Mouse (Mus musculus) hindbrain, embryonic 15.5 days (tissue): ENCODE measurements around the gene Grm3. TPM values are rescaled to one million over a fixed set of nuclear protein-coding genes. Genes with fewer than 3 reads are reported as not detected.

Experiments
- ATAC-seq: fragments of 200-750 bp; cut with Nextera tagmentation; 2 replicates; pipeline ENCODE4 v1.8.0; 2017; ENCODE audit warnings: low read depth, moderate number of reproducible peaks, moderate TSS enrichment; ENCODE audit not compliant: low FRiP score
- H3K27ac ChIP-seq: fragments of 300-500 bp; sonication (generic); replicated peaks from 2 replicates; pipeline ENCODE4 v1.5.1; 2015; ENCODE audit warnings: mild to moderate bottlenecking, inconsistent platforms
- H3K27me3 ChIP-seq: fragments of 300-500 bp; sonication (generic); 2 replicates; pipeline ENCODE4 v1.6.1; 2015; ENCODE audit warnings: control low read depth, inconsistent platforms
- H3K36me3 ChIP-seq: fragments of 300-500 bp; sonication (generic); 2 replicates; pipeline ENCODE4 v1.6.1; 2015; ENCODE audit warnings: control low read depth, inconsistent platforms
- H3K4me1 ChIP-seq: fragments of 300-500 bp; sonication (generic); replicated peaks from 2 replicates; pipeline ENCODE4 v1.6.1; 2015; ENCODE audit warnings: control low read depth, inconsistent platforms
- H3K4me2 ChIP-seq: fragments of 300-500 bp; sonication (generic); 2 replicates; pipeline ENCODE4 v1.6.1; 2015; ENCODE audit warnings: moderate library complexity, mild to moderate bottlenecking, inconsistent platforms
- H3K4me3 ChIP-seq: fragments of 300-500 bp; sonication (generic); 2 replicates; pipeline ENCODE4 v1.5.1; 2015; ENCODE audit warnings: mild to moderate bottlenecking, inconsistent platforms
- H3K9ac ChIP-seq: fragments of 300-500 bp; sonication (generic); 2 replicates; pipeline ENCODE4 v1.6.1; 2015; ENCODE audit warnings: inconsistent platforms
- H3K9me3 ChIP-seq: fragments of 300-500 bp; sonication (generic); 2 replicates; pipeline ENCODE4 v1.6.1; 2016; ENCODE audit warnings: control low read depth, inconsistent platforms
- WGBS: fragments of 180-500 bp; shearing (Covaris S2); methylation state at CpG from one replicate; pipeline ENCODE4 v1.1.7; 2015; 5-methylcytosine and 5-hydroxymethylcytosine counted together
- polyA plus RNA-seq: library from polyadenylated mRNA; unstranded; fragments of >200 nt; fragmentation: Nextera tagmentation; extraction: Ambion mirVana; gene quantifications from 2 replicates; pipeline ENCODE4 v1.2.1, GENCODE M21; 2015

Gene Grm3
- 64.2 and 68.2 TPM in 2 replicates for polyA plus RNA-seq

GRCm38 (mm10) chr5:9724956-9725600 is at the start of gene Grm3:
TSS of gene Grm3 (minus strand) at chr5:9725170.
- H3K9me3 ChIP-seq: no peaks in the 10 kb centered on the region
- no peaks in the 10 kb centered on the region for H3K27me3 ChIP-seq
- WGBS: under 1% methylated on average over 24 of the region's 25 CpGs
- H3K27ac ChIP-seq: peak within 1 kb of the TSS; percentile 88
- H3K4me1 ChIP-seq: peaks cover 12% of the 10 kb centered on the region; the same call in 1 of the 2 replicates
- peak within 1 kb of the TSS; percentile 85 for H3K9ac ChIP-seq
- H3K4me3 ChIP-seq: peak within 1 kb of the TSS; percentile 75
- ATAC-seq: peak; percentile 69
- H3K36me3 ChIP-seq: no peaks in the 10 kb centered on the region
- peak within 1 kb of the TSS; percentile 94 for H3K4me2 ChIP-seq

GRCm38 (mm10) chr5:9755751-9756150 is 30.8 kb upstream of the Grm3 start:
- Histone ChIP-seq H3K9me3 (no peaks in the 10 kb centered on the region), H3K4me1 (no peaks in the 10 kb centered on the region), H3K9ac (no peak overlapping the region), H3K4me2 (no peak overlapping the region), H3K36me3 (no peaks in the 10 kb centered on the region), H3K27me3 (no peaks in the 10 kb centered on the region), H3K4me3 (no peak overlapping the region), H3K27ac (no peak overlapping the region)
- 68% methylated on average over 2 of the region's 2 CpGs for WGBS
- ATAC-seq: no peak

DNA sequence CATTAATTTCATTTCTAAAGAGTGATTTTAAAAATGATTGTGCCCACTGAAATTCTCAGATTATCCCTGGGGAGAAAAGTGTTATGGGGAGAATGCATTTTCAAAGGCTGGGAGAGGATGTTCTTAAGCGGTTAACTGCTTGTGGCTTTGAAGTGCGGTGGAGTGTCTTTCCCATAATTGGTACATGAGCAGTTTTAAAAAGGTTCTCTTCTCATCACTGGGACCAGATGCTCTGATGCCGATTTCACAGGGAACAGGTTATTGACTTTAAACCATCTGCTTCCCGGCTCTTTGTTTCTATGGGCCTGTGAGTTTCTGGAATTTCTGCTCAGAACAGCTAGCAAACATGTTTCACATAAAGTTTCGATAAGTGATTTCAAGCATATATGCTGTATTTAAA is 23.2 kb upstream of the Grm3 start:
- H3K27me3 ChIP-seq: no peaks in the 10 kb centered on the region
- no peaks in the 10 kb centered on the region for H3K9me3 ChIP-seq
- no peak overlapping the region for H3K4me2 ChIP-seq
- no peaks in the 10 kb centered on the region for H3K36me3 ChIP-seq
- H3K4me3 ChIP-seq: no peak overlapping the region
- ATAC-seq: no peak
- 65% methylated on average over 5 of the region's 5 CpGs for WGBS
- no peaks in the 10 kb centered on the region for H3K4me1 ChIP-seq
- H3K27ac ChIP-seq: no peak overlapping the region
- no peak overlapping the region for H3K9ac ChIP-seq

DNA sequence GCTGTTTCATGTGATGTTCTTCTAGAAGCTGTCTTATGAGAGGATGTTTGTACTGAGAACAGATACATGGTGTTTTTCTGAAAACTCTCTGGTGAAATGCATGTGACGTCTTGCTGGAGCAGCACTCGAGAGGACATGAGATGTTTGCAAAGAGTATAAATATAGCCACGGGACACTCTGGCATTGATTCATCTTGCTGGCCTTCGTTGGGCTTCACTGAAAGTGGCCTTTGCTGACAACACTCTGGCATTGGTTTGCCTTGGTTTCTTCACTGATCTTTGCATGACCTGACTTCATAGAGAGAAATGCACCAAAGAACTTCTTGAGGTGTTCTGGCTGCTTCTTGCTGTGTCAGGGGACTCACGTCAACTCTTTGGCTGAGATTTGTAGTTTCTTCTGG is 19.1 kb upstream of the Grm3 start:
- Histone ChIP-seq H3K36me3 (no peaks in the 10 kb centered on the region), H3K27me3 (no peaks in the 10 kb centered on the region), H3K4me1 (no peaks in the 10 kb centered on the region), H3K4me2 (no peak overlapping the region), H3K4me3 (no peak overlapping the region), H3K9me3 (no peaks in the 10 kb centered on the region), H3K9ac (no peak overlapping the region), H3K27ac (no peak overlapping the region)
- WGBS: 95% methylated on average over 5 of the region's 5 CpGs
- ATAC-seq: no peak

DNA sequence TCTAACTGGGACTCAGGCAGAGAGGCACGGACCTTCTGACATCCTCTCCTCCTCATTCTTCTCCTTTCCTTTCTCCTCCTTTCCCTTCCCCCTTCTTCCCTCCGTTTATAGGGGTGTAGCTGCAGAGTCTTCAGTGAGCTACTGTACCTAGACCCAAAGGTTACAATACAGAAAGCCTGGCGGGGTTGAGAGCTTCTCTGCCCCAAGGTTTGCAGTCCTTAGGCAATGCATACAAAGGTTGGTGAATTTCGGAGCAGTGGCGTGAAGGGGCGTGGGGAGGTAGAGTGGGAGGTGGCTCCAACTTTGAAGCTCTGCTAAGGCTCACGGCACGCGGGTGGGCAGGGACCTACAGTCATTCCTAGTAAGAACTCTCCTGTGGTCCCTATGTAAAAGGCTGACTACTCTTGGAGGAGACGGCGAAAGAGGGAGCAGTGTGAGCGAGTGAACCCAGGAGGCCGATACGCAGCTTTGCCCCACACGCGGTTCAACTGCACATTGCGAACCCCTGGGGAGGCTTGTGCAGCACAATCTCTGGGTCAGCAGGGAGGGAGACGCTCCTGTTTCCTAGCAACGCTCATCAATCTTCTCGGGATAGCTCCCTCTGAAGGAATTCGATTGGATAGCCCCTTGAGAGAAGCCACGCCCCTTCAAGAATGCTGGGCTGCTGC is 765 bp upstream of the Grm3 start:
- no peaks in the 10 kb centered on the region for H3K36me3 ChIP-seq
- peak overlapping the region; percentile 75 for H3K4me3 ChIP-seq
- WGBS: under 1% methylated on average over 22 of the region's 22 CpGs
- no peaks in the 10 kb centered on the region for H3K9me3 ChIP-seq
- H3K4me1 ChIP-seq: peaks cover 12% of the 10 kb centered on the region; the same call in 1 of the 2 replicates
- peak overlapping the region; percentile 88 for H3K27ac ChIP-seq
- H3K27me3 ChIP-seq: no peaks in the 10 kb centered on the region
- H3K9ac ChIP-seq: peak overlapping the region; percentile 85
- H3K4me2 ChIP-seq: peak overlapping the region; percentile 94
- ATAC-seq: peak; percentile 91

GRCm38 (mm10) chr5:9724287-9724955 is 549 bp downstream of the Grm3 start:
- ATAC-seq: peak; percentile 43
- Histone ChIP-seq H3K9ac (peak overlapping the region; percentile 85), H3K27me3 (no peaks in the 10 kb centered on the region), H3K36me3 (no peaks in the 10 kb centered on the region), H3K27ac (peak overlapping the region; percentile 88), H3K9me3 (no peaks in the 10 kb centered on the region), H3K4me1 (peaks cover 12% of the 10 kb centered on the region; the same call in 1 of the 2 replicates), H3K4me2 (peak overlapping the region; percentile 94), H3K4me3 (peak overlapping the region; percentile 75)
- WGBS: 8% methylated on average over 13 of the region's 13 CpGs

DNA sequence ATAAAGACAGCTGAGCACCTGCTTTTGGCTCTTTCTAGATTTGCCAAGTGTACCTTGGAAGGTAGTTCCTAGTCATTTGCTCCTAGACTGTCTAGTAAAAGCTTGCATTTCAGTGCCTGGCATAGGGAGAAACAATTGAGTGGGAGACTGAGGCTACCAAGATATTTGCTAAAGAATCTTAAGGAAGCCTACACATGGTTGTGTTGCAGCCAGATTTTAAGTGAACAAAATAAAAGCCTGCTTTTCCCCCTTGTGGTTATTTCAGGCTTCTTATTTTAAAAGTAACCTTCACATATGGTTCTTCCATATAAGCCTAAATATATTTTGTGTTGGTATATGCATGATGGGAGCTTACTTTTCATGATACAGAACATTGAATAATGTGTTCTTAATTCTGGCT is 3.8 kb downstream of the Grm3 start:
- Histone ChIP-seq H3K4me3 (no peak overlapping the region), H3K4me1 (peaks cover 12% of the 10 kb centered on the region; the same call in 1 of the 2 replicates), H3K9me3 (no peaks in the 10 kb centered on the region), H3K9ac (no peak overlapping the region), H3K27me3 (no peaks in the 10 kb centered on the region), H3K36me3 (no peaks in the 10 kb centered on the region), H3K27ac (no peak overlapping the region), H3K4me2 (peak overlapping the region; percentile 94)
- ATAC-seq: no peak

DNA sequence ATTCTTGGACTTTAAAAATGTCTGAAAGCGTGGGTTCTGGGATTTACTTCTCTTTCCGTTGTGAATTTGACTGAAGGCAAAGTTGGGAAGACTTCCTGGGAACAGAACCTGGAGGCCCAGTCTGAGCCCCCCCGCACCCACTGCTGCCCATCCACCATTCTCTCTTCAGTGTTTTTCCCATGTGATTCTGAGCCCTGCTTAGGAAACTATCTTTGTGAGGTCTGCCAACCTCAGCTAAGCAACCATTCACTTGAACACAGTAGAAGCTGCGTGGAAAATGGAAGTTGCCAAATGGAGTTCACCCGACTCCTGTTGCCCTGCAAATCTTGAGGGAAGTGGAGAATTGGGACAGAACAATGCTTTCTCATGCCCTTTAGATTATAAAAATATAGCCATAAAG is 8.7 kb downstream of the Grm3 start:
- Histone ChIP-seq H3K36me3 (no peaks in the 10 kb centered on the region), H3K27ac (no peak overlapping the region; the same call in 1 of the 2 replicates), H3K4me3 (no peak overlapping the region), H3K4me2 (no peak overlapping the region), H3K9ac (no peak overlapping the region), H3K9me3 (no peaks in the 10 kb centered on the region), H3K4me1 (no peaks in the 10 kb centered on the region), H3K27me3 (no peaks in the 10 kb centered on the region)
- no peak for ATAC-seq
- WGBS: 81% methylated on average over 5 of the region's 5 CpGs

DNA sequence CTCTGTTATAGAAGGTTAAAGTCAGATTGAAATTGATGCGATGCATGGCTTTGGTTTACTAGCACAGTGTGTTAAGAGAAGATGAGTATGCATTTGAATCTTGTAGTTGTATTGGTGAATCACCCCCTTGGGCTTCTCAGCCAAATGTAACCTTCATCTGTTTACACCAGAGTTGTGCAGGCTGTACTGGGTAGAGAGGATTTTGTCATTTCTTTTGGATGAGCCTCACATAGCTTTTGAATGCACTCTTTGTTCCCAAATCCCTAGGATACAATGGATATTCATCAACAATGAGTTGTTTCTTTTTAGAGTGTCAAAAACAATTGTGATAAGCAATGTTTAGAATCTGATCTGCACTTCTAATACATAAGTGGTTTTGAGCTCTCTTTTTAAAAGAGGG is 17.9 kb downstream of the Grm3 start:
- H3K27ac ChIP-seq: no peak overlapping the region
- WGBS: 88% methylated on average over 1 of the region's 1 CpGs
- H3K4me2 ChIP-seq: no peak overlapping the region
- H3K9ac ChIP-seq: no peak overlapping the region
- H3K36me3 ChIP-seq: no peaks in the 10 kb centered on the region
- ATAC-seq: no peak
- no peaks in the 10 kb centered on the region; the same call in 1 of the 2 replicates for H3K4me1 ChIP-seq
- H3K27me3 ChIP-seq: no peaks in the 10 kb centered on the region
- H3K9me3 ChIP-seq: no peaks in the 10 kb centered on the region
- H3K4me3 ChIP-seq: no peak overlapping the region

GRCm38 (mm10) chr5:9703385-9704009 is 21.5 kb downstream of the Grm3 start:
- Histone ChIP-seq H3K9ac (no peak overlapping the region), H3K36me3 (no peaks in the 10 kb centered on the region), H3K27me3 (no peaks in the 10 kb centered on the region), H3K27ac (0 out of 2 replicates have a peak overlapping the region, but pooled peaks have one; percentile 3), H3K4me2 (no peak overlapping the region), H3K4me1 (no peaks in the 10 kb centered on the region; the same call in 1 of the 2 replicates), H3K4me3 (no peak overlapping the region), H3K9me3 (no peaks in the 10 kb centered on the region)
- peak; percentile 56; the same call in 1 of the 2 replicates for ATAC-seq
- 28% methylated on average over 3 of the region's 3 CpGs for WGBS

- Histone ChIP-seq H3K9me3 (no peaks in the 10 kb centered on the region), H3K4me1 (no peaks in the 10 kb centered on the region; the same call in 1 of the 2 replicates), H3K4me2 (no peak overlapping the region), H3K4me3 (no peak overlapping the region), H3K27me3 (no peaks in the 10 kb centered on the region), H3K9ac (no peak overlapping the region), H3K36me3 (no peaks in the 10 kb centered on the region), H3K27ac (peak overlapping the region; percentile 55)
- WGBS: 12% methylated on average over 3 of the region's 3 CpGs
- ATAC-seq: peak; percentile 56
Measured at GRCm38 (mm10) chr5:9702656-9703384, 22.1 kb downstream of the Grm3 start.
